Mouse (Mus musculus): ENCODE results near the gene Mapk3. TPM values are rescaled to one million over a fixed set of nuclear protein-coding genes. Genes with fewer than 3 reads are reported as not detected.

Mapk3 gene
- polyA plus RNA-seq, 1 experiment from 2014 or later: 45.2 TPM

- no peaks in the 10 kb centered on the region for H3K27me3 ChIP-seq (ENCODE audit: control insufficient read depth, insufficient read depth, low read length)
- peaks cover 10% of the 10 kb centered on the region for H3K4me1 ChIP-seq (ENCODE audit: control insufficient read depth, insufficient read depth, low read length)
- H3K4me2 ChIP-seq: no peak overlapping the region
- ATAC-seq (ENCODE audit: low FRiP score) (no peak), DNase-seq (ENCODE audit: low spot score, missing footprints) (peak; percentile 85)
- H3K36me3 ChIP-seq (ENCODE audit: control insufficient read depth, insufficient read depth, low read length): peaks cover 34% of the 10 kb centered on the region
- no peaks in the 10 kb centered on the region for H3K9me3 ChIP-seq (ENCODE audit: control insufficient read depth, low read length)
- no peak overlapping the region for H3K4me3 ChIP-seq (ENCODE audit: low read depth, low read length)
- no peak overlapping the region for H3K9ac ChIP-seq (ENCODE audit: low read length)
- WGBS: 86% methylated on average over 4 of the region's 4 CpGs
- no peak overlapping the region for H3K27ac ChIP-seq (ENCODE audit: low read depth, low read length)
Observed at GRCm38 (mm10) chr7:126785056-126785455, 25.7 kb downstream of the Mapk3 start.

- H3K27ac ChIP-seq (ENCODE audit: low read depth, low read length): no peak overlapping the region
- ATAC-seq (ENCODE audit: low FRiP score) (no peak), DNase-seq (ENCODE audit: low spot score, missing footprints) (peak; percentile 54)
- no peak overlapping the region for H3K4me3 ChIP-seq (ENCODE audit: low read depth, low read length)
- no peaks in the 10 kb centered on the region for H3K27me3 ChIP-seq (ENCODE audit: control insufficient read depth, insufficient read depth, low read length)
- H3K4me2 ChIP-seq: no peak overlapping the region
- peaks cover 34% of the 10 kb centered on the region for H3K36me3 ChIP-seq (ENCODE audit: control insufficient read depth, insufficient read depth, low read length)
- no peak overlapping the region for H3K9ac ChIP-seq (ENCODE audit: low read length)
- no peaks in the 10 kb centered on the region for H3K9me3 ChIP-seq (ENCODE audit: control insufficient read depth, low read length)
- peaks cover 9% of the 10 kb centered on the region for H3K4me1 ChIP-seq (ENCODE audit: control insufficient read depth, insufficient read depth, low read length)
- 93% methylated on average over 14 of the region's 14 CpGs for WGBS
Observed at GRCm38 (mm10) chr7:126786142-126786541, 26.7 kb downstream of the Mapk3 start.

GRCm38 (mm10) chr7:126789141-126789540 is 29.7 kb downstream of the Mapk3 start:
- 90% methylated on average over 4 of the region's 4 CpGs for WGBS

GRCm38 (mm10) chr7:126791851-126792720 is 32.7 kb downstream of the Mapk3 start, which contains the start of gene Ppp4c:
Gene Ppp4c, minus strand, starts transcription at chr7:126792496.
- no peaks in the 10 kb centered on the region for H3K27me3 ChIP-seq (ENCODE audit: control insufficient read depth, insufficient read depth, low read length)
- peak within 1 kb of the TSS; percentile 91 for H3K9ac ChIP-seq (ENCODE audit: low read length)
- H3K4me2 ChIP-seq: peak within 1 kb of the TSS; percentile 61
- peaks cover 25% of the 10 kb centered on the region for H3K36me3 ChIP-seq (ENCODE audit: control insufficient read depth, insufficient read depth, low read length)
- peaks cover 13% of the 10 kb centered on the region for H3K4me1 ChIP-seq (ENCODE audit: control insufficient read depth, insufficient read depth, low read length)
- H3K27ac ChIP-seq (ENCODE audit: low read depth, low read length): peak within 1 kb of the TSS; percentile 93
- ATAC-seq (ENCODE audit: low FRiP score) (peak; percentile 96), DNase-seq (ENCODE audit: low spot score, missing footprints) (peak; percentile 100)
- H3K9me3 ChIP-seq (ENCODE audit: control insufficient read depth, low read length): no peaks in the 10 kb centered on the region
- peak within 1 kb of the TSS; percentile 96 for H3K4me3 ChIP-seq (ENCODE audit: low read depth, low read length)
- WGBS: under 1% methylated on average over 83 of the region's 83 CpGs

More at GRCm38 (mm10) chr7:126789141-126789540, 29.7 kb downstream of the Mapk3 start:
- no peaks in the 10 kb centered on the region for H3K9me3 ChIP-seq (ENCODE audit: control insufficient read depth, low read length)
- ATAC-seq (ENCODE audit: low FRiP score) (no peak), DNase-seq (ENCODE audit: low spot score, missing footprints) (no peak)
- no peak overlapping the region for H3K4me2 ChIP-seq
- H3K27me3 ChIP-seq (ENCODE audit: control insufficient read depth, insufficient read depth, low read length): no peaks in the 10 kb centered on the region
- H3K36me3 ChIP-seq (ENCODE audit: control insufficient read depth, insufficient read depth, low read length): peaks cover 34% of the 10 kb centered on the region
- no peak overlapping the region for H3K4me3 ChIP-seq (ENCODE audit: low read depth, low read length)
- no peak overlapping the region for H3K27ac ChIP-seq (ENCODE audit: low read depth, low read length)
- no peak overlapping the region for H3K9ac ChIP-seq (ENCODE audit: low read length)
- H3K4me1 ChIP-seq (ENCODE audit: control insufficient read depth, insufficient read depth, low read length): peaks cover 13% of the 10 kb centered on the region

GRCm38 (mm10) chr7:126792721-126793443 is 33.5 kb downstream of the Mapk3 start:
- DNase-seq (ENCODE audit: low spot score, missing footprints): no peak
- WGBS: 33% methylated on average over 11 of the region's 11 CpGs
- H3K9ac ChIP-seq (ENCODE audit: low read length): peak overlapping the region; percentile 91
- peaks cover 19% of the 10 kb centered on the region for H3K36me3 ChIP-seq (ENCODE audit: control insufficient read depth, insufficient read depth, low read length)
- ATAC-seq (ENCODE audit: low FRiP score): peak; percentile 38
- peak overlapping the region; percentile 54 for H3K4me2 ChIP-seq
- no peaks in the 10 kb centered on the region for H3K27me3 ChIP-seq (ENCODE audit: control insufficient read depth, insufficient read depth, low read length)
- no peaks in the 10 kb centered on the region for H3K9me3 ChIP-seq (ENCODE audit: control insufficient read depth, low read length)
- peaks cover 21% of the 10 kb centered on the region for H3K4me1 ChIP-seq (ENCODE audit: control insufficient read depth, insufficient read depth, low read length)
- H3K4me3 ChIP-seq (ENCODE audit: low read depth, low read length): peak overlapping the region; percentile 96
- H3K27ac ChIP-seq (ENCODE audit: low read depth, low read length): peak overlapping the region; percentile 45; the same call in 1 of the 2 replicates

- peaks cover 28% of the 10 kb centered on the region for H3K4me1 ChIP-seq (ENCODE audit: control insufficient read depth, insufficient read depth, low read length)
Observed at GRCm38 (mm10) chr7:126793456-126794270, 34.3 kb downstream of the Mapk3 start.

GRCm38 (mm10) chr7:126794271-126794605 is 34.8 kb downstream of the Mapk3 start:
- ATAC-seq (ENCODE audit: low FRiP score) (no peak), DNase-seq (ENCODE audit: low spot score, missing footprints) (no peak)
- Histone ChIP-seq H3K36me3 (ENCODE audit: control insufficient read depth, insufficient read depth, low read length) (peaks cover 8% of the 10 kb centered on the region), H3K27ac (ENCODE audit: low read depth, low read length) (no peak overlapping the region), H3K9ac (ENCODE audit: low read length) (no peak overlapping the region), H3K4me2 (no peak overlapping the region), H3K9me3 (ENCODE audit: control insufficient read depth, low read length) (no peaks in the 10 kb centered on the region), H3K27me3 (ENCODE audit: control insufficient read depth, insufficient read depth, low read length) (no peaks in the 10 kb centered on the region), H3K4me3 (ENCODE audit: low read depth, low read length) (no peak overlapping the region), H3K4me1 (ENCODE audit: control insufficient read depth, insufficient read depth, low read length) (peaks cover 28% of the 10 kb centered on the region)
- WGBS: 79% methylated on average over 4 of the region's 4 CpGs

More at GRCm38 (mm10) chr7:126793456-126794270, 34.3 kb downstream of the Mapk3 start:
- WGBS: 74% methylated on average over 4 of the region's 4 CpGs
- ATAC-seq (ENCODE audit: low FRiP score) (no peak), DNase-seq (ENCODE audit: low spot score, missing footprints) (no peak)
- Histone ChIP-seq H3K36me3 (ENCODE audit: control insufficient read depth, insufficient read depth, low read length) (peaks cover 13% of the 10 kb centered on the region), H3K4me2 (no peak overlapping the region), H3K27ac (ENCODE audit: low read depth, low read length) (no peak overlapping the region), H3K9me3 (ENCODE audit: control insufficient read depth, low read length) (no peaks in the 10 kb centered on the region), H3K9ac (ENCODE audit: low read length) (no peak overlapping the region), H3K27me3 (ENCODE audit: control insufficient read depth, insufficient read depth, low read length) (no peaks in the 10 kb centered on the region), H3K4me3 (ENCODE audit: low read depth, low read length) (no peak overlapping the region)

- H3K9ac ChIP-seq (ENCODE audit: low read length): no peak overlapping the region
- WGBS: 79% methylated on average over 16 of the region's 16 CpGs
- H3K4me1 ChIP-seq (ENCODE audit: control insufficient read depth, insufficient read depth, low read length): peaks cover 35% of the 10 kb centered on the region
- ATAC-seq (ENCODE audit: low FRiP score) (no peak), DNase-seq (ENCODE audit: low spot score, missing footprints) (no peak)
- no peak overlapping the region for H3K4me3 ChIP-seq (ENCODE audit: low read depth, low read length)
- H3K36me3 ChIP-seq (ENCODE audit: control insufficient read depth, insufficient read depth, low read length): peaks cover 8% of the 10 kb centered on the region
- H3K27me3 ChIP-seq (ENCODE audit: control insufficient read depth, insufficient read depth, low read length): no peaks in the 10 kb centered on the region
- H3K4me2 ChIP-seq: no peak overlapping the region
- no peak overlapping the region for H3K27ac ChIP-seq (ENCODE audit: low read depth, low read length)
- H3K9me3 ChIP-seq (ENCODE audit: control insufficient read depth, low read length): no peaks in the 10 kb centered on the region
Observed at GRCm38 (mm10) chr7:126795387-126796317, 36.3 kb downstream of the Mapk3 start.

All from midbrain, embryonic 11.5 days (tissue).